Mouse (Mus musculus) midbrain, embryonic 16.5 days (tissue): ENCODE results near the gene Fgfr2. TPM values are rescaled to one million over a fixed set of nuclear protein-coding genes. Genes with fewer than 3 reads are reported as not detected.
"Not testable (repeated sequence)": the region's sequence is repeated elsewhere in the genome, so short reads cannot be mapped to it uniquely, and the experiment has no call there.

Experiments
- ATAC-seq: fragments of 200-750 bp; cut with Nextera tagmentation; 2 replicates; pipeline ENCODE4 v1.8.0; 2017; ENCODE audit warnings: moderate TSS enrichment
- H3K27ac ChIP-seq: fragments of 300-500 bp; sonication (generic); 2 replicates; pipeline ENCODE4 v1.5.1; 2014; ENCODE audit warnings: mild to moderate bottlenecking, low read length, mixed read lengths
- H3K27me3 ChIP-seq: fragments of 300-500 bp; sonication (generic); 2 replicates; pipeline ENCODE4 v1.6.1; 2014; ENCODE audit warnings: low read depth, low read length, mixed read lengths; ENCODE audit not compliant: control insufficient read depth, insufficient read depth
- H3K36me3 ChIP-seq: fragments of 300-500 bp; sonication (generic); 2 replicates; pipeline ENCODE4 v1.6.1; 2014; ENCODE audit warnings: mild to moderate bottlenecking, low read length, moderate library complexity, mixed read lengths; ENCODE audit not compliant: control insufficient read depth, insufficient read depth
- H3K4me1 ChIP-seq: fragments of 300-500 bp; sonication (generic); 2 replicates; pipeline ENCODE4 v1.6.1; 2014; ENCODE audit warnings: mild to moderate bottlenecking, low read length, mixed read lengths; ENCODE audit not compliant: control insufficient read depth, insufficient read depth
- H3K4me2 ChIP-seq: fragments of 300-500 bp; sonication (generic); 2 replicates; pipeline ENCODE4 v1.6.1; 2014; ENCODE audit warnings: mild to moderate bottlenecking, low read length, mixed read lengths
- H3K4me3 ChIP-seq: fragments of 300-500 bp; sonication (generic); 2 replicates; pipeline ENCODE4 v1.5.1; 2014; ENCODE audit warnings: low read depth, mild to moderate bottlenecking, low read length, moderate library complexity, mixed read lengths
- H3K9ac ChIP-seq: fragments of 300-500 bp; sonication (generic); 2 replicates; pipeline ENCODE4 v1.6.1; 2014; ENCODE audit warnings: low read depth, low read length, mixed read lengths
- H3K9me3 ChIP-seq: fragments of 300-500 bp; sonication (generic); replicated peaks from 2 replicates; pipeline ENCODE4 v1.6.1; 2014; ENCODE audit warnings: mild to moderate bottlenecking, low read length, mixed read lengths; ENCODE audit not compliant: control insufficient read depth, poor library complexity, severe bottlenecking
- WGBS: fragments of 180-500 bp; shearing (Covaris S2); extraction: QIAGEN DNeasy Blood & Tissue Kit; methylation state at CpG from one replicate; pipeline ENCODE4 v1.1.7; 2014; 5-methylcytosine and 5-hydroxymethylcytosine counted together
- polyA plus RNA-seq: library from polyadenylated mRNA; unstranded; fragments of >200 nt; fragmentation: Nextera tagmentation; extraction: Ambion mirVana; gene quantifications from 2 replicates; pipeline ENCODE4 v1.2.1, GENCODE M21; 2015

Gene Fgfr2
- polyA plus RNA-seq, 1 experiment from 2014 or later, result 23.8 TPM

- WGBS, result 81% methylated on average over 6 of the region's 6 CpGs
- not testable (repeated sequence) for H3K9ac ChIP-seq, H3K4me3 ChIP-seq, ATAC-seq, H3K27me3 ChIP-seq, H3K4me2 ChIP-seq, H3K36me3 ChIP-seq, H3K4me1 ChIP-seq, H3K27ac ChIP-seq, H3K9me3 ChIP-seq
Measured at GRCm38 (mm10) chr7:131074098-131074497, 2049.1 kb downstream of the Fgfr2 start.

GRCm38 (mm10) chr7:131073476-131073875 lies 2049.7 kb downstream of the Fgfr2 start:
- H3K9me3 ChIP-seq, H3K9ac ChIP-seq, H3K27me3 ChIP-seq, ATAC-seq, H3K27ac ChIP-seq, H3K4me2 ChIP-seq, H3K36me3 ChIP-seq, H3K4me1 ChIP-seq, H3K4me3 ChIP-seq: not testable (repeated sequence)
- WGBS, result 96% methylated on average over 3 of the region's 3 CpGs

- H3K27ac ChIP-seq, H3K36me3 ChIP-seq, H3K27me3 ChIP-seq, H3K4me1 ChIP-seq, H3K4me3 ChIP-seq, H3K9me3 ChIP-seq, H3K9ac ChIP-seq, ATAC-seq, H3K4me2 ChIP-seq: not testable (repeated sequence)
- 4% methylated on average over 1 of the region's 1 CpGs for whole genome bisulfite sequencing
Measured at GRCm38 (mm10) chr7:131068191-131068590, 2055.0 kb downstream of the Fgfr2 start.

GRCm38 (mm10) chr7:131062541-131062940 lies 2060.6 kb downstream of the Fgfr2 start:
- no peak overlapping the region for H3K4me2 ChIP-seq
- H3K36me3 ChIP-seq, result no peaks in the 10 kb centered on the region
- H3K27ac ChIP-seq, result no peak overlapping the region
- ATAC-seq, result no peak
- no peaks in the 10 kb centered on the region for H3K4me1 ChIP-seq
- H3K9ac ChIP-seq, result no peak overlapping the region
- H3K27me3 ChIP-seq, result no peaks in the 10 kb centered on the region
- WGBS, result 87% methylated on average over 2 of the region's 2 CpGs
- H3K4me3 ChIP-seq, result no peak overlapping the region
- H3K9me3 ChIP-seq, result no peaks in the 10 kb centered on the region

GRCm38 (mm10) chr7:131059808-131060207 lies 2063.3 kb downstream of the Fgfr2 start:
- not testable (repeated sequence) for H3K27me3 ChIP-seq, ATAC-seq, H3K9me3 ChIP-seq, H3K4me2 ChIP-seq, H3K27ac ChIP-seq, H3K36me3 ChIP-seq, H3K4me1 ChIP-seq, H3K9ac ChIP-seq, H3K4me3 ChIP-seq
- 72% methylated on average over 2 of the region's 2 CpGs for WGBS

- not testable (repeated sequence) for H3K4me1 ChIP-seq, H3K4me3 ChIP-seq, ATAC-seq, H3K9ac ChIP-seq, H3K36me3 ChIP-seq, H3K27me3 ChIP-seq, H3K9me3 ChIP-seq, H3K27ac ChIP-seq, H3K4me2 ChIP-seq
- WGBS, result 86% methylated on average over 9 of the region's 9 CpGs
Measured at GRCm38 (mm10) chr7:131057918-131058317, 2065.2 kb downstream of the Fgfr2 start.

GRCm38 (mm10) chr7:131054808-131055370 lies 2068.3 kb downstream of the Fgfr2 start:
- Histone ChIP-seq H3K9ac (no peak overlapping the region), H3K4me3 (no peak overlapping the region), H3K36me3 (no peaks in the 10 kb centered on the region), H3K9me3 (no peaks in the 10 kb centered on the region), H3K4me2 (no peak overlapping the region), H3K27ac (no peak overlapping the region), H3K27me3 (no peaks in the 10 kb centered on the region), H3K4me1 (no peaks in the 10 kb centered on the region)
- no peak for ATAC-seq

GRCm38 (mm10) chr7:131049829-131050228 lies 2073.3 kb downstream of the Fgfr2 start:
- not testable (repeated sequence) for H3K9me3 ChIP-seq, H3K36me3 ChIP-seq, H3K4me2 ChIP-seq, H3K4me1 ChIP-seq, ATAC-seq, H3K9ac ChIP-seq, H3K4me3 ChIP-seq, H3K27me3 ChIP-seq, H3K27ac ChIP-seq
- 92% methylated on average over 8 of the region's 8 CpGs for WGBS

GRCm38 (mm10) chr7:131045258-131045835 lies 2077.8 kb downstream of the Fgfr2 start:
- not testable (repeated sequence) for H3K27ac ChIP-seq, H3K27me3 ChIP-seq, H3K9ac ChIP-seq, H3K4me1 ChIP-seq, ATAC-seq, H3K4me2 ChIP-seq, H3K9me3 ChIP-seq, H3K4me3 ChIP-seq, H3K36me3 ChIP-seq
- 35% methylated on average over 3 of the region's 3 CpGs for WGBS
